Mouse (Mus musculus): Measurements from ENCODE around the gene Cylc2. TPM values are rescaled to one million over a fixed set of nuclear protein-coding genes. Genes with fewer than 3 reads are reported as not detected.

The Cylc2 gene
- not detected in 2 replicates for total RNA-seq (2021)
- long read RNA-seq, experiment 1: 0 reads
- long read RNA-seq, experiment 2: 0 reads

GRCm38 (mm10) chr4:51216378-51216777 is at the start of gene Cylc2:
Cylc2 (plus strand) TSS chr4:51216678.
- DNase-seq: no peak
